Mouse (Mus musculus): ENCODE measurements around the gene Ppp1r10.

- TF ChIP-seq POLR2A (IDR thresholded peaks at IDR 0.05; ENCODE audit: extremely low read depth, insufficient read depth, low read length) (no peak), CTCF (IDR thresholded peaks at IDR 0.05; ENCODE audit: extremely low read depth, insufficient read depth, low read length) (no peak)
Observed at GRCm38 (mm10) chr17:35921710-35922109, 5.5 kb downstream of the Ppp1r10 start.
